Mouse (Mus musculus): ENCODE data around the gene Rcor2. TPM values are rescaled to one million over a fixed set of nuclear protein-coding genes. Genes with fewer than 3 reads are reported as not detected.
A peak's percentile ranks its signal among the peaks of the same experiment; 100 is the strongest.

The Rcor2 gene
- polyA plus RNA-seq, 1 experiment from 2014 or later: 1.5 TPM

GRCm38 (mm10) chr19:7225096-7225690 lies 41.9 kb upstream of the Rcor2 start:
- 75% methylated on average over 9 of the region's 9 CpGs for WGBS
- no peaks in the 10 kb centered on the region for H3K27me3 ChIP-seq (replicated peaks; ENCODE audit: control insufficient read depth, insufficient read depth, low read length)
- H3K27ac ChIP-seq (ENCODE audit: low read depth, low read length): no peak overlapping the region
- no peaks in the 10 kb centered on the region for H3K9me3 ChIP-seq (ENCODE audit: control insufficient read depth)
- H3K4me2 ChIP-seq (replicated peaks; ENCODE audit: low read depth): no peak overlapping the region
- ATAC-seq: no peak
- peaks cover 29% of the 10 kb centered on the region for H3K36me3 ChIP-seq (ENCODE audit: control insufficient read depth, insufficient read depth)
- H3K4me3 ChIP-seq (ENCODE audit: low read depth, low read length): no peak overlapping the region
- TF ChIP-seq CTCF (IDR thresholded peaks at IDR 0.05; ENCODE audit: low read depth): no peak
- H3K9ac ChIP-seq (ENCODE audit: low read depth, low read length): no peak overlapping the region
- peaks cover 4% of the 10 kb centered on the region; the same call in 1 of the 2 replicates for H3K4me1 ChIP-seq (replicated peaks; ENCODE audit: control insufficient read depth, insufficient read depth, low read length)

DNA sequence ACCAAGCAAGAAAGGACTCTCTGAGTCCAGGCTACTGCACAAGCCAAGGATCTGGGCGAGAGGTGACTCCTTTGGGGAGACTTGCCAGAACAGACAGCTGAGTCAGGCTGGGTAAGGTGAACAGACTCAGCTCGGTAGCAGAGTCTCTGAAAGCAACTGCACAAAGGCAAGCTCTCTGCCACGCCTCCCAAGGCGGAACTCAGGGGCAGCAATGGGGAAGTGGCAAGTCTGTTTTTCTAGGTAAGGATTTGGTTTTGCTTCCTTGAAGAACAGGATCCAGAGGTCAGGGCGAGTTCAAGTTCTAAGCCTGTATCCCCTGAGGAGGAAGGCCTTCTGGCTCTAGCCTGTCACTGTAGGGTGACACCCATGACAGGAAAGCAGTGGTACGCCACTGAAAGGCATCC lies 40.6 kb upstream of the Rcor2 start:
- no peak for TF ChIP-seq CTCF (IDR thresholded peaks at IDR 0.05; ENCODE audit: low read depth)
- WGBS: 46% methylated on average over 6 of the region's 6 CpGs
- Histone ChIP-seq H3K9me3 (ENCODE audit: control insufficient read depth) (no peaks in the 10 kb centered on the region), H3K9ac (ENCODE audit: low read depth, low read length) (no peak overlapping the region), H3K27me3 (replicated peaks; ENCODE audit: control insufficient read depth, insufficient read depth, low read length) (no peaks in the 10 kb centered on the region), H3K4me2 (replicated peaks; ENCODE audit: low read depth) (0 out of 2 replicates have a peak overlapping the region, but pooled peaks have one; percentile 9), H3K4me1 (replicated peaks; ENCODE audit: control insufficient read depth, insufficient read depth, low read length) (peaks cover 4% of the 10 kb centered on the region; the same call in 1 of the 2 replicates), H3K4me3 (ENCODE audit: low read depth, low read length) (no peak overlapping the region), H3K36me3 (ENCODE audit: control insufficient read depth, insufficient read depth) (peaks cover 42% of the 10 kb centered on the region), H3K27ac (ENCODE audit: low read depth, low read length) (peak overlapping the region; percentile 91)
- ATAC-seq: peak; percentile 79

DNA sequence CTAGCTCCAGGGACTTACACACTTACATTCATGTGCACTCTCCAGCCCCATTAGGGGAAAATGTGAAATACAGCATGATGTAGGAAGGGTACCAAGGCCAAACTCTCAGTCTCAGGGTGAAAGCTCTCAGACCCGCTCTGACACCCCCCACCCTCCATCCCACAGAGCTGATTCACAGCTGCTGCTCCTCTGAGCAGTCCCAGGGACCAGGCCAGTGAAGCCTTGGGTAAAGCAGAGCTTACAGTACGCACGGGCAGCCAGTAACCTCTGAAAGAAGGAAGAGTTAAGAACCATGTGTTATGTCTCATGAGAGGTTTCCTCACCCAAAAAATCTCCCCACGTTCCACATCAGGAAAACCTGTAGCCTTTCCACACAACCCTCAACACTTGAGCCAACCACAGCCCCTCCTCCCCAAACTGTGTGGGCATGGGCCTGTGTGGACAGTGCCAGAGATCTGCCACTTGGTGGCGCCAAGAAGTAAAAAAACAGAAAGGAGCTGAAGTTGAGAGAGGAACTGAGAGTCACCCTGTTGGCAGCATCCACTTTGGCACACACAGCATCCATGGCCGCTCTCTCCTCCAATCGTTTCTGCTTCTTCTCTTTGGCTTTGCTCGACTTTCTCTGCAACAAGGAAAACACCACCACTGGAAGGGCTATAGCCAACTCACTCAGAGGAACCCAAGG lies 32.4 kb upstream of the Rcor2 start:
- WGBS: 58% methylated on average over 8 of the region's 8 CpGs
- H3K27me3 ChIP-seq (replicated peaks; ENCODE audit: control insufficient read depth, insufficient read depth, low read length): no peaks in the 10 kb centered on the region
- H3K4me2 ChIP-seq (replicated peaks; ENCODE audit: low read depth): no peak overlapping the region
- no peak overlapping the region for H3K9ac ChIP-seq (ENCODE audit: low read depth, low read length)
- no peaks in the 10 kb centered on the region for H3K9me3 ChIP-seq (ENCODE audit: control insufficient read depth)
- H3K27ac ChIP-seq (ENCODE audit: low read depth, low read length): no peak overlapping the region
- peaks cover 59% of the 10 kb centered on the region for H3K36me3 ChIP-seq (ENCODE audit: control insufficient read depth, insufficient read depth)
- peak; percentile 83 for TF ChIP-seq CTCF (IDR thresholded peaks at IDR 0.05; ENCODE audit: low read depth)
- peak; percentile 57 for ATAC-seq
- no peak overlapping the region for H3K4me3 ChIP-seq (ENCODE audit: low read depth, low read length)
- no peaks in the 10 kb centered on the region for H3K4me1 ChIP-seq (replicated peaks; ENCODE audit: control insufficient read depth, insufficient read depth, low read length)

DNA sequence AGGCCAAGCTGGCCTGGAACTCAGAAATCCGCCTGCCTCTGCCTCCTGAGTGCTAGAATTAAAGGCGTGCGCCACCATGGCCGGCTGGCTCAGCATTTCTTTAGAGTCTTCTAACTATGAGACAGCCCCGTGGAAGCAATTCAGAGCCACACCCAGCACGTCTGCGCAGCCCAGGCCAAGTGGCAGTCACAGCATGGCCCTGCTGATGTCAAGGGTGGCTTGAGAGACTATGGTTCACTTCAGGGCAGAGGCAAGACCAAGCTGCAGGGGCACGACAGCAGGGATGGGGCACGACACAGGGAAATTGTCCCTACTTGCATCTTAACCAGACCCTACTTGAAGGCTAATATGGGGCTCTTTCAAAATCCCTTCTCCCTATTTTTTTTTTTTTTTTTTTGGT lies 31.7 kb upstream of the Rcor2 start:
- Histone ChIP-seq H3K4me2 (replicated peaks; ENCODE audit: low read depth) (no peak overlapping the region), H3K27ac (ENCODE audit: low read depth, low read length) (no peak overlapping the region), H3K9me3 (ENCODE audit: control insufficient read depth) (no peaks in the 10 kb centered on the region), H3K27me3 (replicated peaks; ENCODE audit: control insufficient read depth, insufficient read depth, low read length) (no peaks in the 10 kb centered on the region), H3K9ac (ENCODE audit: low read depth, low read length) (no peak overlapping the region), H3K4me1 (replicated peaks; ENCODE audit: control insufficient read depth, insufficient read depth, low read length) (no peaks in the 10 kb centered on the region), H3K4me3 (ENCODE audit: low read depth, low read length) (no peak overlapping the region), H3K36me3 (ENCODE audit: control insufficient read depth, insufficient read depth) (peaks cover 51% of the 10 kb centered on the region)
- no peak for TF ChIP-seq CTCF (IDR thresholded peaks at IDR 0.05; ENCODE audit: low read depth)
- no peak for ATAC-seq
- 82% methylated on average over 9 of the region's 9 CpGs for WGBS

GRCm38 (mm10) chr19:7236011-7236410 lies 31.1 kb upstream of the Rcor2 start:
- Histone ChIP-seq H3K4me2 (replicated peaks; ENCODE audit: low read depth) (no peak overlapping the region), H3K36me3 (ENCODE audit: control insufficient read depth, insufficient read depth) (peaks cover 45% of the 10 kb centered on the region), H3K9ac (ENCODE audit: low read depth, low read length) (no peak overlapping the region), H3K4me3 (ENCODE audit: low read depth, low read length) (no peak overlapping the region), H3K9me3 (ENCODE audit: control insufficient read depth) (no peaks in the 10 kb centered on the region), H3K4me1 (replicated peaks; ENCODE audit: control insufficient read depth, insufficient read depth, low read length) (no peaks in the 10 kb centered on the region), H3K27me3 (replicated peaks; ENCODE audit: control insufficient read depth, insufficient read depth, low read length) (no peaks in the 10 kb centered on the region), H3K27ac (ENCODE audit: low read depth, low read length) (no peak overlapping the region)
- no peak for TF ChIP-seq CTCF (IDR thresholded peaks at IDR 0.05; ENCODE audit: low read depth)
- 97% methylated on average over 2 of the region's 2 CpGs for WGBS
- ATAC-seq: no peak

DNA sequence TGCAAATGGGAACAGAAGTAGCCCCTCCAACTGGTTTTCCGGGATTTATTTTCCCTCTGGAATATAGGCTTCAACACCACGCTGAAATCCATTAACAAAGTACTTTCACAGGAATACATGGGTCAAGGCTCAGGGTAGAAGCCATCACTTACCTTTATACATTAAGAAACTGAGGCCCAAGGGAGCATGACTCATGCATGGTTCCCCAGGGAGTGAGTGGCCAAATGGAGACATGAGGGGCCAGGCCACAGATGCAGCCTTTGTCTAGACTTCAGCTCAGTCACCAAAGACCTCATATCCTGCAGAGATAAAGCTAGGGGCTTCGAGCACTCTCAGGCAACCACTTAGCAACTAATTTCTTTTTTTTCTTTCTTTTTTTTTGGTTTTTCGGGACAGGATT lies 30.4 kb upstream of the Rcor2 start:
- Histone ChIP-seq H3K27me3 (replicated peaks; ENCODE audit: control insufficient read depth, insufficient read depth, low read length) (no peaks in the 10 kb centered on the region), H3K36me3 (ENCODE audit: control insufficient read depth, insufficient read depth) (peaks cover 38% of the 10 kb centered on the region), H3K4me2 (replicated peaks; ENCODE audit: low read depth) (no peak overlapping the region), H3K4me1 (replicated peaks; ENCODE audit: control insufficient read depth, insufficient read depth, low read length) (no peaks in the 10 kb centered on the region), H3K27ac (ENCODE audit: low read depth, low read length) (no peak overlapping the region), H3K4me3 (ENCODE audit: low read depth, low read length) (no peak overlapping the region), H3K9me3 (ENCODE audit: control insufficient read depth) (no peaks in the 10 kb centered on the region), H3K9ac (ENCODE audit: low read depth, low read length) (no peak overlapping the region)
- ATAC-seq: no peak
- WGBS: 94% methylated on average over 4 of the region's 4 CpGs
- no peak for TF ChIP-seq CTCF (IDR thresholded peaks at IDR 0.05; ENCODE audit: low read depth)
